Mouse (Mus musculus) hindbrain, embryonic 15.5 days (tissue): Measurements from ENCODE around the gene Map3k5. TPM values are rescaled to one million over a fixed set of nuclear protein-coding genes. Genes with fewer than 3 reads are reported as not detected.
"Not testable (repeated sequence)": the region's sequence is repeated elsewhere in the genome, so short reads cannot be mapped to it uniquely, and the experiment has no call there.

Experiments used
- ATAC-seq: fragments of 200-750 bp; cut with Nextera tagmentation; 2 replicates; pipeline ENCODE4 v1.8.0; 2017; ENCODE audit warnings: low read depth, moderate number of reproducible peaks, moderate TSS enrichment; ENCODE audit not compliant: low FRiP score
- H3K27ac ChIP-seq: fragments of 300-500 bp; sonication (generic); replicated peaks from 2 replicates; pipeline ENCODE4 v1.5.1; 2015; ENCODE audit warnings: mild to moderate bottlenecking, inconsistent platforms
- H3K27me3 ChIP-seq: fragments of 300-500 bp; sonication (generic); 2 replicates; pipeline ENCODE4 v1.6.1; 2015; ENCODE audit warnings: control low read depth, inconsistent platforms
- H3K36me3 ChIP-seq: fragments of 300-500 bp; sonication (generic); 2 replicates; pipeline ENCODE4 v1.6.1; 2015; ENCODE audit warnings: control low read depth, inconsistent platforms
- H3K4me1 ChIP-seq: fragments of 300-500 bp; sonication (generic); replicated peaks from 2 replicates; pipeline ENCODE4 v1.6.1; 2015; ENCODE audit warnings: control low read depth, inconsistent platforms
- H3K4me2 ChIP-seq: fragments of 300-500 bp; sonication (generic); 2 replicates; pipeline ENCODE4 v1.6.1; 2015; ENCODE audit warnings: moderate library complexity, mild to moderate bottlenecking, inconsistent platforms
- H3K4me3 ChIP-seq: fragments of 300-500 bp; sonication (generic); 2 replicates; pipeline ENCODE4 v1.5.1; 2015; ENCODE audit warnings: mild to moderate bottlenecking, inconsistent platforms
- H3K9ac ChIP-seq: fragments of 300-500 bp; sonication (generic); 2 replicates; pipeline ENCODE4 v1.6.1; 2015; ENCODE audit warnings: inconsistent platforms
- H3K9me3 ChIP-seq: fragments of 300-500 bp; sonication (generic); 2 replicates; pipeline ENCODE4 v1.6.1; 2016; ENCODE audit warnings: control low read depth, inconsistent platforms
- WGBS: fragments of 180-500 bp; shearing (Covaris S2); methylation state at CpG from one replicate; pipeline ENCODE4 v1.1.7; 2015; 5-methylcytosine and 5-hydroxymethylcytosine counted together
- polyA plus RNA-seq: library from polyadenylated mRNA; unstranded; fragments of >200 nt; fragmentation: Nextera tagmentation; extraction: Ambion mirVana; gene quantifications from 2 replicates; pipeline ENCODE4 v1.2.1, GENCODE M21; 2015

Gene Map3k5
- polyA plus RNA-seq, 1 experiment from 2014 or later, result 1.2 TPM

- Histone ChIP-seq H3K4me2 (no peak overlapping the region), H3K27ac (no peak overlapping the region), H3K9me3 (no peaks in the 10 kb centered on the region), H3K9ac (no peak overlapping the region), H3K4me1 (no peaks in the 10 kb centered on the region; the same call in 1 of the 2 replicates), H3K4me3 (no peak overlapping the region), H3K36me3 (no peaks in the 10 kb centered on the region), H3K27me3 (peaks cover 4% of the 10 kb centered on the region; the same call in 1 of the 2 replicates)
- ATAC-seq, result no peak
- WGBS, result 91% methylated on average over 2 of the region's 2 CpGs
Observed at GRCm38 (mm10) chr10:19910516-19910915, 23.8 kb upstream of the Map3k5 start.

GRCm38 (mm10) chr10:19911583-19911982 is 22.7 kb upstream of the Map3k5 start:
- no peak overlapping the region for H3K4me3 ChIP-seq
- WGBS, result 43% methylated on average over 1 of the region's 1 CpGs
- H3K27me3 ChIP-seq, result peaks cover 4% of the 10 kb centered on the region; the same call in 1 of the 2 replicates
- ATAC-seq, result no peak
- H3K4me2 ChIP-seq, result no peak overlapping the region
- no peaks in the 10 kb centered on the region for H3K4me1 ChIP-seq
- no peaks in the 10 kb centered on the region for H3K9me3 ChIP-seq
- H3K27ac ChIP-seq, result no peak overlapping the region
- H3K9ac ChIP-seq, result no peak overlapping the region
- H3K36me3 ChIP-seq, result no peaks in the 10 kb centered on the region

- Histone ChIP-seq H3K27me3 (peaks cover 4% of the 10 kb centered on the region; the same call in 1 of the 2 replicates), H3K36me3 (no peaks in the 10 kb centered on the region), H3K9ac (no peak overlapping the region), H3K27ac (no peak overlapping the region), H3K9me3 (no peaks in the 10 kb centered on the region), H3K4me1 (no peaks in the 10 kb centered on the region), H3K4me3 (no peak overlapping the region), H3K4me2 (no peak overlapping the region)
- WGBS, result 88% methylated on average over 4 of the region's 4 CpGs
- ATAC-seq, result no peak
Observed at GRCm38 (mm10) chr10:19913806-19914205, 20.5 kb upstream of the Map3k5 start.

GRCm38 (mm10) chr10:19915301-19915700 is 19.0 kb upstream of the Map3k5 start:
- H3K9ac ChIP-seq, result no peak overlapping the region
- no peak overlapping the region for H3K4me3 ChIP-seq
- H3K27me3 ChIP-seq, result no peaks in the 10 kb centered on the region; the same call in 1 of the 2 replicates
- no peak overlapping the region for H3K4me2 ChIP-seq
- 63% methylated on average over 1 of the region's 1 CpGs for WGBS
- ATAC-seq, result peak; percentile 79
- H3K4me1 ChIP-seq, result no peaks in the 10 kb centered on the region
- no peaks in the 10 kb centered on the region for H3K9me3 ChIP-seq
- H3K36me3 ChIP-seq, result no peaks in the 10 kb centered on the region
- H3K27ac ChIP-seq, result no peak overlapping the region

GRCm38 (mm10) chr10:19922410-19922809 is 11.9 kb upstream of the Map3k5 start:
- Histone ChIP-seq H3K27me3 (no peaks in the 10 kb centered on the region), H3K4me3 (no peak overlapping the region), H3K9me3 (no peaks in the 10 kb centered on the region), H3K27ac (no peak overlapping the region), H3K36me3 (no peaks in the 10 kb centered on the region), H3K4me1 (no peaks in the 10 kb centered on the region), H3K9ac (no peak overlapping the region), H3K4me2 (no peak overlapping the region)
- ATAC-seq, result no peak
- 53% methylated on average over 4 of the region's 4 CpGs for WGBS

- no peak overlapping the region for H3K4me3 ChIP-seq
- H3K27ac ChIP-seq, result no peak overlapping the region
- H3K9ac ChIP-seq, result no peak overlapping the region
- no peaks in the 10 kb centered on the region for H3K4me1 ChIP-seq
- no peak for ATAC-seq
- H3K9me3 ChIP-seq, result no peaks in the 10 kb centered on the region
- 81% methylated on average over 2 of the region's 2 CpGs for WGBS
- no peaks in the 10 kb centered on the region for H3K27me3 ChIP-seq
- no peaks in the 10 kb centered on the region for H3K36me3 ChIP-seq
- no peak overlapping the region for H3K4me2 ChIP-seq
Observed at GRCm38 (mm10) chr10:19924256-19924655, 10.0 kb upstream of the Map3k5 start.

- 91% methylated on average over 4 of the region's 4 CpGs for WGBS
- not testable (repeated sequence) for H3K4me1 ChIP-seq, H3K9ac ChIP-seq, H3K4me3 ChIP-seq, H3K36me3 ChIP-seq, ATAC-seq, H3K27ac ChIP-seq, H3K9me3 ChIP-seq, H3K4me2 ChIP-seq, H3K27me3 ChIP-seq
Observed at GRCm38 (mm10) chr10:19926391-19926897, 7.8 kb upstream of the Map3k5 start.

- Histone ChIP-seq H3K27me3 (peaks cover 17% of the 10 kb centered on the region), H3K27ac (no peak overlapping the region), H3K9me3 (no peaks in the 10 kb centered on the region), H3K4me1 (0 out of 2 replicates have a peak, but pooled peaks cover 3% of the 10 kb centered on the region), H3K4me3 (no peak overlapping the region), H3K9ac (no peak overlapping the region), H3K4me2 (no peak overlapping the region), H3K36me3 (no peaks in the 10 kb centered on the region)
- ATAC-seq, result no peak
- WGBS, result 73% methylated on average over 1 of the region's 1 CpGs
Observed at GRCm38 (mm10) chr10:19928205-19928604, 6.1 kb upstream of the Map3k5 start.

GRCm38 (mm10) chr10:19932986-19933385 is 1.3 kb upstream of the Map3k5 start:
- no peak for ATAC-seq
- Histone ChIP-seq H3K4me1 (peaks cover 20% of the 10 kb centered on the region; the same call in 1 of the 2 replicates), H3K36me3 (no peaks in the 10 kb centered on the region), H3K27ac (no peak overlapping the region), H3K27me3 (peaks cover 20% of the 10 kb centered on the region), H3K4me3 (peak overlapping the region; percentile 68), H3K9me3 (no peaks in the 10 kb centered on the region), H3K4me2 (peak overlapping the region; percentile 82), H3K9ac (no peak overlapping the region; the same call in 1 of the 2 replicates)
- WGBS, result 52% methylated on average over 3 of the region's 3 CpGs

- Histone ChIP-seq H3K27me3 (peaks cover 20% of the 10 kb centered on the region), H3K4me2 (peak overlapping the region; percentile 82), H3K36me3 (no peaks in the 10 kb centered on the region), H3K4me1 (peaks cover 20% of the 10 kb centered on the region; the same call in 1 of the 2 replicates), H3K27ac (peak overlapping the region; percentile 72), H3K9me3 (no peaks in the 10 kb centered on the region), H3K9ac (peak overlapping the region; percentile 68), H3K4me3 (peak overlapping the region; percentile 68)
- WGBS, result under 1% methylated on average over 95 of the region's 97 CpGs
- peak; percentile 92 for ATAC-seq
Observed at GRCm38 (mm10) chr10:19933511-19934383, 525 bp upstream of the Map3k5 start.

- Histone ChIP-seq H3K9me3 (no peaks in the 10 kb centered on the region), H3K4me2 (peak overlapping the region; percentile 82), H3K27ac (no peak overlapping the region), H3K27me3 (peaks cover 20% of the 10 kb centered on the region), H3K4me1 (peaks cover 20% of the 10 kb centered on the region; the same call in 1 of the 2 replicates), H3K9ac (no peak overlapping the region), H3K4me3 (peak overlapping the region; percentile 68), H3K36me3 (no peaks in the 10 kb centered on the region)
- 6% methylated on average over 10 of the region's 10 CpGs for WGBS
- no peak for ATAC-seq
Observed at GRCm38 (mm10) chr10:19935295-19935623, 987 bp downstream of the Map3k5 start.

- Histone ChIP-seq H3K27me3 (peaks cover 15% of the 10 kb centered on the region), H3K36me3 (no peaks in the 10 kb centered on the region), H3K4me1 (peaks cover 20% of the 10 kb centered on the region; the same call in 1 of the 2 replicates), H3K9me3 (no peaks in the 10 kb centered on the region), H3K4me2 (no peak overlapping the region), H3K9ac (no peak overlapping the region), H3K4me3 (peak overlapping the region; percentile 68; the same call in 1 of the 2 replicates), H3K27ac (no peak overlapping the region)
- WGBS, result 64% methylated on average over 4 of the region's 4 CpGs
- no peak for ATAC-seq
Observed at GRCm38 (mm10) chr10:19935821-19936367, 1.6 kb downstream of the Map3k5 start.
